Mouse (Mus musculus): ENCODE data around the gene Lrmda.

Lrmda gene

DNA sequence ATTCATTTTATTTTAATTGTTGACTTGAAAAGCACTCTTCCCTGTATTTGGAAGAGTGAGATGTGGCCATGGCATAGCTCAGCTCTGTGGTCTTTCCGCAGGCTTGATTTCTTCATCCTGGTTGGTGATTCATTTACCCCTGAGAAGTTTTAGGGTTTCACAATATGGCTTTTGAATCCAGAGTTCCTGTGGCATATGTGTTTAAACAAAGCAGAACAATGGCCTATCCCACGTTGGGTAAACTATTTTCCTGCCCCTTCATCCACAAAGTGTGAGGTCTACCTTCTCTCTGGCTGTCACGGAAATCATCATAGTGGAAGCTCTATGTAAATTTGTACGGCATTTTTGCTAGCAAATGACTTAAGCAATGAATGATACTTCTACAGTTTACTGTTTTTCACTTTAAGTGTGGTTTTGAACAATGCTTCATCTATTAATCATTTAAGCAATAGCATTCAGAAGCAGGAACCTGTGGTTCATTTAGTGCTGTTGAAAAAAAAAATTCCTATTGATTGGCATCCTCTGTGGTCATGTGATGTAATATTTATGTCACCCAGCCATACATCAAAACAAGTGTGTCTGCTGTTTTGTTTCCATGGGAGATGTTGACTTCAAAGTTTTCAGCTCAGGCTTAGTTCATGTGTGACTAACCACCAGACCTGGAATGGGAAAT is 567.9 kb downstream of the Lrmda start:
- 88% methylated on average over 4 of the region's 4 CpGs for WGBS

DNA sequence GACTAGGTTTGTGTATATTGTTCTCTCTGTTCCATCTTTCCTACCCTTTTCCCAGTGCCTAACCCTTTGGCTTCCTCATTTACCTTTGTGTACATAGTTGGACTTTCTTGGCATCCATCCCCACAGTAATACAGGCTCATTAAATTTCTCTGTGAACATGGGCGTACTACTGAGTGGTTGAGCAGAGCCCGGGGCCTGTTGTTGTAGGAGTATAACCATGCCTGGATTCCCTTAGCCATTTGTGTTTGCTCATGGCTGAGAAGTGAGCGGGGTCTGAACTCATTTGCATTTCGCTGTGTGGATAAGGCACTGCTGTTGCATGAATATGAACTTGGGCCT is 568.4 kb downstream of the Lrmda start:
- WGBS = 80% methylated on average over 4 of the region's 4 CpGs

DNA sequence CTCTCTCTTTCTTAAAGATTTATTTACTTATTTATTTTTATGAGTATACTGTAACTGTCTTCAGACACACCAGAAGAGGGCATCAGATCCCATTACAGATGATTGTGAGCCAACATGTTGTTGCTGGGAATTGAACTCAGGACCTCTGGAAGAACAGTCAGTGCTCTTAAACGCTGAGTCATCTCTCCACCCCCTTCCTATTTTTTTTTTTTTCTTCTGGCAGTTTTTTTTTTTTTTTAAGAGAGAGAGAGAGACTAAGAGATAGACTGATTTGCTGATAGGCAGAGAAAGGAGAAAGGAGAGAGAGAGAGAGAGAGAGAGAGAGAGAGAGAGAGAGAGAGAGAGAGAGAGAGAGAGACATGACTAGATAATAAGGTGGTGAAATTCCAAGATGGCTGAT is 568.9 kb downstream of the Lrmda start:
- WGBS = 83% methylated on average over 1 of the region's 1 CpGs

DNA sequence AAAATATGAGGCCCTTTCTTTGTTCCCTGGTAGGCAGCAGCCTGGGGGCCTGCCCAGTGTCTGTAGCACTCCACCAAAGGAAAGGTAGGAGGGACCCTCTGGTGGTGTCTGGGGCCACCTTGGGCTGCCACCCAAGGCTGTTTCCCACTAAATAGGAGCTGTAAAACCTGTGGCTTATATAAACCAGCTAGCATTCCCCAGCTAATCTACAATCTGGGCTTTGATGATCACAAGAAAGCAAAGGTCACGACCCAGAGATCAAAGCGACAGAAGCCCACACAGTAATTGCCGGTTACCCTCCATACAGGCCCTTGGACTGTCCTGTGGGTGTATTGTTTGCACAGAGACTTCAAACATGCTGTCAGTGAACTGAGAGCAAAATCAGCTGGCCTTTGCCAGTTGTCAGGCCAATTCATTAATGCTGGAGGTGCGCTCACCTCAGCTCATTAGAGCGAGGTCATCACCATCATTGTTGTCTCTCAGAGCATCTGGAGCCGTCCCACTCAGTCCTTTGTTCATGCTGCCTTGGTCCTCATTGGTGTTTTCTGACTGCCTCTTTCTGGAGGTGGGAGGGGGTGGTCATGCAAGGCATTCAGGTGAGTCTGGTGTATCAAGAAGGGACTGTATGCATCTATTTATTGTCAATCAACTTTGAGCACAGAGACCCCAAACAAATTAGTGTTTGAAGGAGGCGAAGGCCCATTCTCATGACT is 570.1 kb downstream of the Lrmda start:
- 72% methylated on average over 7 of the region's 7 CpGs for WGBS

DNA sequence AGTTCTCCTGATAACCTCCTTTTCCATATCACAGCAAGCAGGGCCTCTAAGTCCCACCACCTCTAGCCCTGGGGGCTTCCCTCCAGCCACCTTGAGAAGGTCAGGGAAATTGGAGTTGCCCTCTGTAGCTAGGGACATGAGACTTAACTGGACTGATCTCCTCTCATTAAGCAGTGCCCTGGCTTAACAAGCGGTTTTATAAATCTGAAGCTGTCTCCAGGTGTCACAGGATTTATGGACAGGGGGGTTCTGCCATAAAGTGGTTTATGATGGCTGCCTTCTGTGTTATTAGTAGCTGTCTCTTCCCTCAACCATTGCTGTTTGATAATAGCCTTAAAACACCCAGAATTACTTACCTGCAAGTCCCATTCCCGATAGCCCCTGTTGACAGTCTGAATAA is 571.7 kb downstream of the Lrmda start:
- WGBS = 97% methylated on average over 2 of the region's 2 CpGs

DNA sequence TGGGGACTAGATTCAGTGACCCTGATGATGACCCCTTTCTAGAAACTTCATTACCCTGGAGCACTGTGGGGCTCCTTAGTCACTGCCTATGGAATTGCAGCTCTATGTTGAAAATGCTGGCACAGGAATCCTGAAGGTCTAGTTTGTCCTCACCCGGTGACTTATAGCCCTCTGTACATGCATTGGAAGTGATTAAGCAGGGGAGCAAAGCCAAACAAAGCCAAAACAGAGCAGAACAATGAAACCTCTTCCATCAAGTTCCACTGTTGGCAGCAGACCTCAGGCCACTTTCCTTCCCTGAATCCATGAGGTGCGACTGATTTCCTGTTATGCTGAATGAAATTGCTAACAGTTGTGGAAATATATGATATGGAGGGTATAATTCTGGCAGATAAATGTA is 578.0 kb downstream of the Lrmda start:
- 81% methylated on average over 2 of the region's 2 CpGs for WGBS

DNA sequence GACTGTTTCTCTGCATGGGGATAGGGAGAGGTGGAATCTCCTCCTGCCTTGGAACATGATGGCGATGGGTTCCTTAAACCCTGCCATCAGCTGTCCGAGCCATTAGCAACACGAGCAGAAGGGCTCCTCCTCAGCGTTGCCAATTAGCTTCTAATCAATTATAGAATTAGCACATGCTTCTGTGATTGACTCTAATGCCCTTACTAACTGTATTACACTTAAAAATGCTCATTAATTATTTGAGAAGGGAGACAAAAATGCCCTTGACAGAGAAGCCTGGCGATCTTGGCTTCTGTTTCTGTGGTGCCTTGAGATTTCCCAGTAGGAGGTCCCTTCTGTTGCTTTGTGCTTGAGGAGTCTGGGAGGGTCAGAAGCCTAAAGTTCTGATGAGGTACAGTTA is 579.1 kb downstream of the Lrmda start:
- 92% methylated on average over 5 of the region's 5 CpGs for WGBS

DNA sequence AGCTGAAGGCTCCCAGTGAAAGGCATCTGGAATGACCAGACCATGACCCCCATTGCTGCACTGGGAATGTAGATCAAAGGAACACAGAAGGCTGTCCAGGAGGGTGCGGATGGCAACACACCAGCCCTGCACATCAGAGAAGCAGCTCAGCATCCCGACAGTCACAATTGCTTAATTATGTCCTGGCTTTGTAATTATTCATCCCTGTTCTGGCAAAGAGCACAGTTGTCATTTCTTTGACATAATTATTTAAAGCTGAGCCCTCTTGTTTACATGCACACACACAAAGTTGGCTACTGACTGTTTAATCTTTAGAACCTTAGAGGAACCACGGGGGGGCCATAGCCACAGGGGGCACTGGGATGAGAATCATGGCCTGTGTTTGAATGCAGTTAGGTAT is 580.7 kb downstream of the Lrmda start:
- 59% methylated on average over 3 of the region's 3 CpGs for WGBS

DNA sequence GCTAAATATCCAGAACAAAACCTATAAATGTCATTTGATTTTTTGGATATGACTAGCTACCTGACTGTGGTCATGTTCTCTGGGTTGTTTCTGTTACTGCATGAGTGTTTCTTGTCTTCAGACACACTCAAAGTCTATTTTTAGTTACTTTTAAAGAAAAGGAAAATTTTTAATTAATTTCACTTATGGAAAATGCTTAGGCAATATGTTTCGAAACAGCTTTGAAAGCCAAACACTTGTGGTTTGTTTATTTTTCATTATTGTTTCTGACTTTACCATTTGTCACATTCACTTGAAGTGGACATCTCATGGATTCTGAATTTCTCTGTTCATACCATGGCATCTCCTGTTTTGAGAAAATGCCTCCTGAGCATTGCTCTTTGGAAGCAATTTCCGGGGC is 582.8 kb downstream of the Lrmda start:
- WGBS = 95% methylated on average over 2 of the region's 2 CpGs

DNA sequence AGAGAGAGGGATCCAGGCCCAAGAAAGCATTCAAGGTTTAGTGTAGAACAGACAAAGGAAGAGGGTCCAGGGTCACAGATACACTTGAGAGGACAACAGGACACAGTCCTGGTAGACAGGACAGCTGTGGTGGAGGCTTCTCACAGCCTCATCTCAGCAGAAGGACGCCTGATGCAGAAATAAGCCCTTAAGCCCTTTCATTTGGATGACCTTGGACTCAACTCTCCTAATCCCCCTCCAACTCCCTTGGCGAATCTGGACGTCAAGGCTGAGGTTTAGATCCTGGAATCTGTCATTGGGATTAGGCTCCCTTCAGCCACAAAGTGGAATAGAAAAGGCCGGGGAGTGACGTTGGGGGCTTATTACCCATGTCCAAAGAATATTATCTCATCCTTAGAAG is 589.1 kb downstream of the Lrmda start:
- 86% methylated on average over 5 of the region's 5 CpGs for WGBS

DNA sequence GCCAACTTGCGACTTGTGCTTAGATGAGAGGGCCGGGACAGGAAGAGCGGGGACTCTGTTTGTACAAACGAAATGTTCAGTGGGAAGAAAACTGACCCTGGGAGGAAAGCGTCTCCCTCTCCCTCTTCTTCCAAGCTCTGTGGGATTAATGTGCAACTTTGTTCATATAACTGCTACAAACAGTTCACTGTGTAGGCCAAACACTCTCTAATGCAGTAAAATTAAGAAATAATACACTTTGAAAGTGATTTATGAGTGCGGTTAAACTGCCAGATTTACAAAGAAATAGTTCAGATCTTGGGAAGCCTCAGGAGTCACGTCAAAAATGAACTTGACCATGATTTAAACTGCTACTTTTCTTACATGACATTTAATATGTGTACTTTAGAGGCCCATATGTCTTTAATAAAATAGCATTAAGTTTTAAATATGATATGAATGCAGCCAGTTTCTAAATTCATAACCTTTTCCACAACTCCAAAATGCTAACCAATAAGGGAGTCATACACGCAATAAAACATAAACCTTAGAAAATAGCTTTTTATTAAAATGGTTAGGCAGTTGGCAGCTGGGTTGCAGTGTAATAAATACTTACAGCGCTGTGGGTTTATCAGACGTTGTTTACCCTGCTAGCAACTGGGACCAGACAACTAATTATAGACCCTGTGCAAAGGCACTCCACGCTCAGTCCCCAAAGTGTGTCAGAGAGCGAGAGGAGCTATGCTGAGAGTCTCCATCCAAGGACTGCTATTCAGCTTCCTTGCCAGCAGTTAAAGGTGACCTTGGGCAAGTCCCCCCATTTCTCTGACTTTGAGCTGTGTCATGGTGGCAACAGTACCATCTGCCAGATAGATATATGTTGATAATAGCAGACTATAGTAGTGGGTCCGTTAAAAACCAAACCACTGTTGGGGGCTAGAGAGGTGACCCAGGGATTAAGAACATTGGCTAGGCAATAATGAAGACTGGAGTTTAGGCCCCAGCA is 590.0 kb downstream of the Lrmda start:
- 89% methylated on average over 13 of the region's 13 CpGs for WGBS

DNA sequence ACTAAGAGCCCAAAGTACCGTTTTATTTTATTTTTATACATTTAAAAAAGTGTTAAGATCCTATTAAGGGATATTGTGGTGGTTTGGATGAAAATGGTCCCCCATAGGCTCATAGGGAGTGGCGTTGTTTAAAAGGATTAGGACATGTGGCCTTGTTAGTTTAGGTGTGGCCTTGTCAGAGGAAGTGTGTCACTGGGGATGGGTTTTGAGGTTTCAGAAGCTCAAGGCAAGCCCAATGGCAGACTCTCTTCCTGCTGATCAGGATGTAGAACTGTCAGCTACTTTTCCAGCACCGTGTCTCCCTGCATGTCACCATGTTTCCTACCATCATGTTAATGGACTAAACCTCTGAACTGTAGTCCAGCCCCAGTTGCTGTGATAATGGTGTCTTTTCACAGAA is 591.5 kb downstream of the Lrmda start:
- 86% methylated on average over 3 of the region's 3 CpGs for WGBS

DNA sequence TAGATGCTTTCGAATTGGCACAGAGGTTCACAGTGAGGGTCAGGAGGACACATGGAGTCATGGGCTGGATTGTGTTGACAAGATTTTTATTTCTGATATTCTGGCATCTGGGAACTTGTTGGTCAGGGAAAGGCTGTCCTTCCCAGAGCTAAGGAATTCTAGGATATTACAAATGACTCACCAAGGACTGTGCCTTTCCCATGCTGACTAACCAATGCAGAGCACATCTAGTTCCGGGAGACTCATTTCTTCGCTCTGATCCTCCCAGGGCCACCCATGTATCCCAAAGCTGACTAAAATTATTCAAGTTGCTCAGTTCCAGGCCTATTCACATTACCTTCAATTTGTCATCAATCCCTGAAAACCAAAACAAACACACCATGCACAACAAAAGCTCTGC is 602.4 kb downstream of the Lrmda start:
- WGBS = 96% methylated on average over 3 of the region's 3 CpGs

DNA sequence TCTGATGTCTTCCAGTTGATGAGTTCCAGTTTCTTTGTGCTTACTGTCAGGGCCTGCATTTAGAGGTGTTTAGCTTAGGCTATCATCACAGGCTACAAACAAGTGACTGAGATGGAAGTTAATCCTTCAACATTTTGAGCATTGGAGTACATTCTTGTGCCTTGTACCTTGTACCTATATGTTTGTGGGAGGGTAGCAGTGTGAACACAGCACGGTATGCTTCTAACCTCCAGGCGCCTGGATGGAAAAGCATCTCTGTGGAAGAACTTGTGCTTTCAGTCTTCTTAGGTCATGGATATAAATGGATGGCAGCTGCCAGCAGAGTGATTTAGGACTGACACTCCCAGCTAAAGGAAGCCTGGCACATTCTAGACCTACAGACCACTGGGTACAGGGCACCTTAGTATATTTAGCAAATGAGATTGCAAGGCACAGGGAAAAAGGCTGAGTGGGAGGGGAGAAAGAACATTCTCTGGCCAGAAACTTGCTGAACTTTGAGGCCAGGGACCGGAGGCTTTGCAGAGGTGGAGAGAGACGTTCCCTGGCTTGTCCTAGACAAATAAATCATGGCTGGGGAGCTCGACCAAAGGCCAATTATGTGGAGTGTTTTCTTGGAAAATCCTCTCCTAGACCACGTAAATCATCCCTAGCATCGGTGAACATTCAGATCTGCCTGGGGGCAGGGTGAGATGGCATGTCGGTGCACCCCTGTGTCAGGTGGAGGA is 607.8 kb downstream of the Lrmda start:
- 83% methylated on average over 8 of the region's 8 CpGs for WGBS

DNA sequence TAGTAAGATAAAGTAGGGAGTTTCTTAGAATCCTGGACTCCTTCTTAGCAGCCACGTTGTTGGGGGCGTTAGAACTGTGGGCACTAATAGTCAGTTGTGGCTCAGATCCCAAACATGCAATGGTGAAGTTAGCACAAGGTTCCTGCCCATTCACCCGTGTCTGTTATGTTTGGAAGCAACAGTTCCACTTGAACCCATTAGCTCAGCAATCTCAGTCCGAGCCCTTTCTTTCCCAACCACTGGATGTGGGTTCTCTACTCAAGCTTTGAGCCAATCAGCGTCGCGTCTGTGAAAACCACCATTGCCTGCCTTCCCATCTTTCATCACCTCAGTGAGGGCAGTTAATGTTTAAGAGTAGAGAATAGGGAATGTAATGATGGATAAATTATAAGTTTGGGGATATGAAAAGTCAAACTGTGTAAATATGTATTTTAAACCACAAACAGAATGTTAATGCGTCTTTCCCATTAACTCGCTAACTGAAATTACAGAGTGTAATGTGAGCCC is 610.9 kb downstream of the Lrmda start:
- 85% methylated on average over 9 of the region's 9 CpGs for WGBS

DNA sequence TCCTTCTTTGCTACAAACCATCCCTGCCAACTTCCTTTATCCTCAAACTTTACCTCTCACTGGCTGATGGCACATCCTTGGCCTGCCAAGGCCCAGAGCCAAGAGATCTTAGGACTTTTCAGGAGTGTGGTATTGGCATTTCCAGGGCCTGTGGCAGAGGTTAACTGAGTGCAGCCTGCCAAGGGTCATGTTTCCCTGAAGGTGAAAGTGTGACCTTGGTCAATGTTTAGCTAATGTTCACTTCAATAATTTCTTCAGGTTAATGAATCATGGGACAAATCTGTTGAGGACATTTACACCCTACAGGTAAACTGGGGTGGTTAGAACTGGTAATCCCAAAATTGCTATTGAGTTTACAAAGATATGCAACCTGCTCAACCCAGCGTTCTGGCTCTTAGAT is 614.1 kb downstream of the Lrmda start:
- 93% methylated on average over 1 of the region's 1 CpGs for WGBS

DNA sequence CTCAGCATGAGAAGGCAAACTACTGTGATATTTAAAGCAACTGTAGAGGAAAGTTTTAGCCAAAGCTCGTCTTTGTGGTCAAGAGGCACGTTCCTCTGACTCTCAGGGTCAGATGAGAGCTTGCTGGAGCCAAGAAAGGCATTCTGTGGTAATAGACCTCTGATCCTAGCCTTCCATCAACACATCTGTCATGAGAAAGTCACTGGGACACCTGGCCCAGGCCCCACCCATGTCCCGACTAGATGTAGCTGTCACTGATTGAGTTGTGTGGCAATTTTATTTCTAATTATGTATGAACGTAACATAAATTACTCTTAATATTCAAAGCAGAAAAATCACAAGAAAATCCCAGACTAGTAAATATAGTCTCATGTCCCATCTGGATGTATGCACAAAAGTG is 624.0 kb downstream of the Lrmda start:
- 80% methylated on average over 4 of the region's 4 CpGs for WGBS

DNA sequence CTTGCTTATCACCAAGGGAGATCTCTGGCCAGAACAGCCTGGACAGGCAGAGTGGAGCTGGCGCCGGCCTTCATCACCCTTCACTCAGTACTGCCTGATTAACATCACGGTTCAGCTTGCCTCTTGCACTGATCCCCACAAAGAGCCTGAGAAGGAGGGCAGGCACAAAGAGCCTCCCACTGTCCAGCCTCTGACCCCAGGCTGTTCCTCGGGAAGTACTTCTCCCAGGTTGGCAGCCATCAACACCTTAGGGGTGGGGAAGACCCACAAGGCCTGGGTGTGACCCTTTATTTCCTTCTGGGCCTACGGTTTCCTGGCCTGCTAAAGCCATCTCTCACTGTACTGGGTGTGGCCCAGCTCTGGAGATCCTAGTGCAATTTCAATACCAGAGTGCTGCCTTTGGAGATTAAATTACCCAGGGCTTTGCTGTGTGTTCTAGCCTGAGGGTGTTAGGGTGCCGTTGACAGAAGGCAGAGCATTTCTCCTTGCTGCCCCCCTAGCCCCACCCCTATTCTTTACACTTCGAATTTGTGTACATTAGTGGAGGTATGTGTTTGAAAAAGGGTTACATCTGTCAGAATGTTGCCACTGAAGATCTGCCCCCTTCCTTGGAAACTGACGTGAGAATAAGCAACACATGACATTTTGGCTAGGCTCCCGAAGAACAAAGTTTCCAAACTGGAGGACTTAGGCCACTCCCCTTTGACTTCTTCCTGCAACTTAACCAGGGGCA is 628.5 kb downstream of the Lrmda start:
- 81% methylated on average over 9 of the region's 9 CpGs for WGBS

DNA sequence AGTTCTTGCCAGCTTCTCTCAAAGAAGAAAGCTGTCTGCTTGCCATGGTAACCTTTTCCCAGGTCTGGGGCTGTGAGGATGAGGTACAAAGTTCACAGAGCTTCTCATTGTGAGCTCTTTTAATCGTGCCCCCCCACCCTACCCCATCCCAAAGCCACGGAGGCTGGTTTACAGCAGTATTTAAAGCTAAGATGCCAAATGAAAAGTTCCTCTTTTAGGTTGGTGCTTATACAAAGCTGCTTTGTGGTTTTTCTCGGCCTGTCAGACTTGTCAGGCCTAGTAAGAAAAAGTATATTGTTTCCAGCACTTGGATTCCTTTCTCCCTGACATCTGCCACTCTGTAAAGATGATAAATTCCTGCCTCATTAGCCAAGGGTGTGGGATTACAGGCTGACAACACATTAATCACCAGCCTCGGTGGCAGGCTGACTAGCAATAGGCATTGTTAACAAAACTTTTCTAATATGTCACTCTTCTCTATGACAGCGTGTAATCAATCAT is 629.9 kb downstream of the Lrmda start:
- 42% methylated on average over 5 of the region's 5 CpGs for WGBS
